Mouse (Mus musculus): ENCODE measurements at regions not wholly inside any gene's neighbourhood (a gene's known extent, or its start where the extent isn't known, plus 50 kb on each side); places are given as distances from the start of the nearest gene placed in this dataset.
A peak's percentile ranks its signal among the peaks of the same experiment; 100 is the strongest.
"Not testable (repeated sequence)": the region's sequence is repeated elsewhere in the genome, so short reads cannot be mapped to it uniquely, and the experiment has no call there.

DNA sequence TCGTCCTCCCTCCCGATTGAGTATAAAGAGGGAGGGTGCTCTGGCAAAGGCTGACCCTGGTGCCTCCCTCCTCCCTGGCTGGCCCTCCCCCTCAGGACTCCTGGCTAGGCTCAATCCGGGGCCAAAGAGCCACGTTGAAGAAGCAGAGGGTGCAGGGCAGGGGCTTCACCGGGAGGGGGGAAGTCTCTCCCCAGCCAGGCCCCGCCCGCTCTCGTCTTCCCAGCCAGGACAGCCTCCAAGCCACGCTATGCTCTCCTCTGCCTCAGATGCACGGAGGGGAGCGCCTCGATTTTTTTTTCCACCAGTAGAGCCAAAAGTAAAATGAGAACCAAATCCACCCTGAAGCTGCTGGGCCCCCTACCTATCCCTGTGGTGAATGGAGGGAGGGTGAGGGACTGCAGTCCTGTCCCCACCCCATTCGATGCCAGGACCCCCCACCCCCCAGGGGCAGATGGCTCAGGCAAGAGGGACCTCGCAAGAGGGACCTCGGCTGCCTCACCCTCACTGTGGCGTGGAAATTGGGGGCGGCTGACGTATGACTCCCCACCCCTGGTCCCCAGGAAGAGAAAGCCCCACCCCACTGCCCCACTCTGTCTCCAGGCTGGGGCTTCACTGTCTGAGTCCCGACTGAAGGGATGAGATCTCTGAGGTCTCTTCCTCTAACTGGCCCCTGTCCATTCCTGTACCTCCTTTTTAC, 53.2 kb upstream of the Col1a1 start:
- DNase-seq (ENCODE audit: low spot score in 2 of 2), result no peak

GRCm38 (mm10) chr11:94881982-94882686, 53.9 kb upstream of the Col1a1 start:
- DNase-seq (ENCODE audit: low spot score in 2 of 2), result no peak

DNA sequence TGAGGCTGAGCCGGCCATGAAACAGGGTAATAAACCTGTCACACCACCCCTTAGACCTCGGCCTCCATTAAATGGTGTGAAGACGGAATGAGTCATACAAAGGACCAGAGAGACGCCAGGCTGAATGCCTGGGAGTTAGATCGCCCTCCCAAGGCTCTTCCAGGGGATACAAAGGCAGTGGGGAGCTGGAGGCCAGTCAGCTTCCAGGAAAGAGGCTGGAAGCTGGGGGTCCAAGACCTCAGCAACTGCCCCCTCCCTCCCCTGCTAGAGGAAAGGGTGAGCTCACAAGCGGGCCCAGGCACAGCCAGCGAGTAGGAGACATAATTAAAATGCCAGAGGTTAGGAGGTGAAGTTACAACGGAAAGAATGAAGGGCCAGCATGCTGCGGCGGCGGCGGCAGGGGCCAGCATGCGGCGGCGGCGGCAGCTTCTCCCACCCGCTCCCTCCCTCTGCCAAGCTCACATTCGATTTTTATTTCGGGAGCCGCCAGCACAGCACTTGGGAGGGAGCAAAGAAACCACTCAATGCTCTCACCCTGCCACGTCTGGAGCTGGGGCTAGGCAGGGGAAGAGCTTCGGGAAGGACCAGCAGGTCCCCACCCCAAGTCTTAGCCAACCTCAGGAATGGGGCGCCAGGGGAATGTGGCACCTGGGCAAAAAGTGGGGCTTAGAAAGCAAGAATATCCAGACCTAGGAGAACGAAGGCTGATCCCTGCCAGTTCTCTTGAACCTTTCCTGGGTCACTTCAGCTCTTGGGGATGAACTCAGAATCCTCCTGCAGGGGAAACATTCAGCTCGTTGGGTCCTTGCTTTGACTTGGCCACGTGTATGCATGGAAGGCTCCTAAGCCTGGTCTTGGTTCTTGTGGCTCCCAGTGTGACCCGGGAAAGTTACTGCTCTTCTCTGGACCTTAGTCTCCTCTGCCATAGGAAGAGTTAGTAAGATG, 54.9 kb upstream of the Col1a1 start:
- no peak for DNase-seq (ENCODE audit: low spot score in 2 of 2)

GRCm38 (mm10) chr11:94876707-94877106, 59.3 kb upstream of the Col1a1 start:
- DNase-seq (ENCODE audit: low spot score in 2 of 2), result no peak

- DNase-seq (ENCODE audit: low spot score in 2 of 2), result no peak
Observed at GRCm38 (mm10) chr11:94875026-94875425, 61.0 kb upstream of the Col1a1 start.

GRCm38 (mm10) chr11:94874155-94874561, 61.9 kb upstream of the Col1a1 start:
- DNase-seq (ENCODE audit: low spot score in 2 of 2), result no peak

- DNase-seq (ENCODE audit: low spot score in 2 of 2), result no peak
Observed at GRCm38 (mm10) chr11:94873693-94874092, 62.3 kb upstream of the Col1a1 start.

DNA sequence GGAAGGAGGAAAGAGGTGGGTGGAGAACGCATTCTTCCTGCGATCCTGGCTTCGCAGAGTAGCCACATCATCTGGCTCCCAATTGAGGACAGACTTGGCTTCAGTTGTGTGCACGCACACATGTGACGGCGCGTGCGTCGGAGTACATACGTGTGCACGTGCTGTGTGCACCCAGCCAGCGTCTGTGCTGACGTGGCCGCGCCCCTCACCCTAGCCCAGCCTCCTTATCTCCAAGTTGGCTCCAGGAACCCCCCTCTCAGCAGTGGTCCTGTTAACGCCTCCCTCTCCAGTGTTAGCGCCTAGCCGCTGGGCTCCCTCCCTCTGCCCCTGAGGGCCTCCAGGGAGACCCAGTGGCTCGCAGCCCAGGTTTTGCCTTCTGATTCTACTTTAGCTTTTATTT, 63.1 kb upstream of the Col1a1 start:
- DNase-seq (ENCODE audit: low spot score in 2 of 2), result peak in 1 of 2 experiments; percentile 23

DNA sequence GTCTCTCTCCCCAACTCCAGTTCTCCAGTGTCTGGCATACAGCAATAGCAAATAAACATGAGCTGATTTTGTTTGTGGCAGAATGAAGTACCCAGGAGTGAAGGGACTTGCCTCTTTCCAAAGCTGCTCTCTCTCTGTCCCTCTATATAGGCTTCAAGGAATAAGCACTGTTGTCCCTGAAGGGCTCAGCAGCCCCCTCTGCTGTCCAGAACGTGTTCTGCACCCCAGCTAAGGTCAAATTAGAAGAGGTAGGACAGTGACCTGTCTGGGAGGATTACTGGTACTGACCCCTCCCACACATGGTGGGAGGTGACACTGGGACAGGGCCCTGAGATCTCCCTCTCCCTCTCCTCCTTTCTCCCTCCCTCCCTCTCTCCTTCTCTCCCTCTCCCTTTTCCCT, 65.7 kb upstream of the Col1a1 start:
- DNase-seq (ENCODE audit: low spot score in 2 of 2), result peak in 1 of 2 experiments; percentile 35

DNA sequence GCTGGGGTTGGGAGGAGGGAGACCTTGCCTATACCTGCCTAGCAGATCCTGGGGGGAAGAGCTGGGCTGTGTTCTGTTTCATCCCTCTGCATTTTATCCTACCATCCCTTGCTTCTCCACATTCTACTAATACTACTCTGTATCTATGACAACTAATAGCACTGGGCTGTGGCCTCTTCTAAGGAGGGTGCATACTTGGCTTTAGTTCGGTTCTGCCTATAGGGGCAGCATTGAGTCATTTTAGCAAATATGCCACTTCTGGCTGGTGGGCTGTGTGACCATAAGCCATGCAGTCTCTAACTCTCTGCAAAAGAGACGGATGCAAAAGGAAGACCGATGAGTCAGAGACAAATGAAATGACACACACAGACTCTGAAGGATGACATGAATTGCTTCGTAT, 66.2 kb upstream of the Col1a1 start:
- not testable (repeated sequence) for DNase-seq (ENCODE audit: low spot score in 2 of 2)

DNA sequence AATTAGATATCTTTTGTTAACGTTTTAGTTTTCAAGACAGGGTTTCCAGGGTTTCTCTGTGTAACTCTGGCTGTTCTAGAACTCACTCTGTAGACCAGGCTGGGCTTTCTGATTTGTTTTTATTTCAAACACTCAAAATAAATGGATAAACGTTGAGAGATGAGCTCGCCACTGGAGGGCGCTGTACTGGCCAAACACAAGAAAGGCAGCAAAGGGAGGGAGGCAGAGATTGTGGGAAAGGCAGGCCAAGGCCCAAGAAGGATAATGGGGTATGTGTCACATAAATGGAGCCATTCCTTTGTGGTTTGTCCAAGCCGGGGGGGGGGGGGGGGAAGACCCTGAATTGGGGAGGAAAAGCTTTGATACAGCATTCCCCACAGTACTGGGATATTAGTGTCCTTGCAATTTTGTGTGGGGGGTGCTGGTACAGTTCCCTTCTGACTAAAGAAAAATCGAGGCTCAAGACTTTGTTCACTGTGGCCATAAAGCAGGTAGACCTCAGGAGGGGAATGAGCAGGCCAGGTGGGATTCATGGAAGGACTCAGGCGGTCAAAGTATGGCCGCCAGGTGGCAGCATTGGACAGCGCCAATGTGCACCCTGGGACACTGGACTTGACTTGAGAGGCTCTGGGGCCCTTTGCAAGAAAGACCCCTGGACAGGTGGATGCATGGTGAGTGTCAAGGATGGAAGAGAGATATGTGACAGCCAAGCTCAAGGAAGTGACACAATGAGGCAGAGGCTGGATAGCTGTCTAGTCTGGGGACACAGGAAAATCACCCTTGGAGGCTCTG, 69.7 kb upstream of the Col1a1 start:
- peak; percentile 13 to 71 for DNase-seq (ENCODE audit: low spot score in 2 of 2)

GRCm38 (mm10) chr11:94850129-94850528, 67.6 kb upstream of the Tmem92 start:
- no peak for DNase-seq (ENCODE audit: low spot score in 2 of 2)

- DNase-seq (ENCODE audit: low spot score in 2 of 2), result no peak
Observed at GRCm38 (mm10) chr11:94839133-94839532, 56.6 kb upstream of the Tmem92 start.

GRCm38 (mm10) chr11:94838140-94838539, 55.6 kb upstream of the Tmem92 start:
- no peak for DNase-seq (ENCODE audit: low spot score in 2 of 2)

GRCm38 (mm10) chr11:94836347-94836746, 53.8 kb upstream of the Tmem92 start:
- no peak for DNase-seq (ENCODE audit: low spot score in 2 of 2)

DNA sequence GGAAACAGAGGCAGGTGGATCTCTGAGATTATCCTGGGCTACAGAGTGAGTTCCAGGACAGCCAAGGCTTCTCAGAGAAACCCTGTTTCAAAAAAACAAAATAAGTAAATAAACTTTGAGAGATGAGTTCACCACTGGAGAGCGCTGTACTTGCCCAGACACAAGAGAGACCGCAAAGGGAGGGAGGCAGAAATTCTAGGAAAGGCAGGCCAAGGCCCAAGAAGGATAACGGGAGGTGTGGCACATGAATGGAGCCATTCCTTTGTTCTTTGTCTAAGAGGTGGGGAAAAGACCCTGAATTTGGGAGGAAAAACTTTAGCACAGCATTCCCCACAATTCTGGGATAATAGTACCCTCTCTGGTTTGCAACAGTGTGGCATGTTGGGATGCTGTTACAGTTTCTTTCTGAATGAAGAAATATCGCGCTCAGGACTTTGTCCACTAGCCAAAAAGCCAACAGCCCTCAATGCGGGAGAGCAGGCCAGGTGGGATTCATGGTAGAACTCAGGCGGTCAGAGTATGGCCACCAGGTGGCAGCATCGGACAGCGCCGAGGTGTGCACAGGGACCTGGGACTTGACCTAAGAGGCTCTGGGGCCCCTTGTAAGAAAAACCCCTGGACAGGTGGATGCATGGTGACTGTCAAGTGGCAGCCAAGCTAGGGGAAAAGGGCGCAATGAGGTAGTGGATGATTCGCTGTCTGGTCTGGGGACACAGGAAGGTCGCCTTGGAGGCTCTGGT, 49.9 kb upstream of the Tmem92 start:
- peak; percentile 5 to 51 for DNase-seq (ENCODE audit: low spot score in 2 of 2)

Measured in left cerebral cortex, adult 8-10 months (tissue).